Mouse (Mus musculus) liver, adult 2 months (tissue): ENCODE measurements at regions not wholly inside any gene's neighbourhood (a gene's known extent, or its start where the extent isn't known, plus 50 kb on each side); places are given as distances from the start of the nearest gene placed in this dataset.

Source experiments
- CTCF ChIP-seq: fragments of 200-500 bp; IDR thresholded peaks from 2 replicates; pipeline ENCODE4 v1.5.1; 2011; ENCODE audit warnings: low read depth, low read length, control low read depth
- POLR2A ChIP-seq: fragments of 200-500 bp; IDR thresholded peaks from 2 replicates; pipeline ENCODE4 v1.6.1; 2011; ENCODE audit warnings: low read length, control low read depth; ENCODE audit not compliant: insufficient read depth; ENCODE audit errors: extremely low read depth

DNA sequence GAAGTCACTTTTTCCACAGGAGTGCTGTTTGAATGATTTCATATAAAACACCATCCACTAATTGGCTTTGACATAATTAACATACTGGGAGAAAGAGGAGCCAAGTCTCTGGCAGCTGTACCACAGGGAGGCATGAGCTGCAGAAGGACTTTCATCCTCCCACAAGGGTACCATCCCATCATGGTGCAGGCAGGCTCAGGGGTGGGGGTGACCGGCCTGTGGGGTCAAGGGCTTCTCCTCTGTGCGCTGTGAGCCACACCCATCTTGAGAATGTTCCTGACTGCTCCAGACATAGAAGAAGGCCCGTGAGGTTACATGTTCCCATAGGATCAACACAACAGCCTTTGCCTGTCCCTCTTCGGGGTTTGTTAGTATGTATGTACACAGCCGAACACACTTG lies 317.4 kb upstream of the Id4 start:
- TF ChIP-seq CTCF, result no peak
- no peak for TF ChIP-seq POLR2A
